Mouse (Mus musculus) stomach, postnatal 0 days (tissue): ENCODE results near the gene Gm13275.
"Not testable (repeated sequence)": the region's sequence is repeated elsewhere in the genome, so short reads cannot be mapped to it uniquely, and the experiment has no call there.

Experiments used
- CTCF ChIP-seq: IDR thresholded peaks from 2 replicates; pipeline ENCODE4 v1.5.1; 2016; ENCODE audit warnings: antibody characterized with exemption, low read depth, mild to moderate bottlenecking, moderate library complexity
- EP300 ChIP-seq: optimal IDR thresholded peaks from 2 replicates; pipeline ENCODE3; 2016; ENCODE audit warnings: antibody characterized with exemption

- not testable (repeated sequence) for TF ChIP-seq CTCF, EP300
Observed at GRCm38 (mm10) chr4:88802954-88803353, 8.7 kb downstream of the Gm13275 start, which contains the start of gene Gm13287.
